Mouse (Mus musculus) midbrain, postnatal 0 days (tissue): ENCODE data around the gene Zfp593. TPM values are rescaled to one million over a fixed set of nuclear protein-coding genes. Genes with fewer than 3 reads are reported as not detected.

Experiments
- ATAC-seq: fragments of 200-750 bp; cut with Nextera tagmentation; 2 replicates; pipeline ENCODE4 v1.8.0; 2017; ENCODE audit warnings: moderate number of reproducible peaks, mild to moderate bottlenecking, moderate TSS enrichment, moderate library complexity; ENCODE audit not compliant: low FRiP score
- DNase-seq: peaks from one replicate; pipeline ENCODE4 v3.0.0-alpha.2; 2015; ENCODE audit warnings: low spot score
- H3K27ac ChIP-seq: fragments of 300-500 bp; sonication (generic); 2 replicates; pipeline ENCODE4 v1.5.1; 2014; ENCODE audit warnings: low read depth, mild to moderate bottlenecking, low read length, mixed read lengths
- H3K27me3 ChIP-seq: fragments of 300-500 bp; sonication (generic); 2 replicates; pipeline ENCODE4 v1.6.1; 2014; ENCODE audit warnings: low read length, control low read depth, mixed read lengths; ENCODE audit not compliant: insufficient read depth
- H3K36me3 ChIP-seq: fragments of 300-500 bp; sonication (generic); 2 replicates; pipeline ENCODE4 v1.6.1; 2014; ENCODE audit warnings: low read length, control low read depth, mixed read lengths; ENCODE audit not compliant: insufficient read depth
- H3K4me1 ChIP-seq: fragments of 300-500 bp; sonication (generic); 2 replicates; pipeline ENCODE4 v1.6.1; 2014; ENCODE audit warnings: mild to moderate bottlenecking, control low read depth, antibody characterized with exemption, low read length, mixed read lengths; ENCODE audit not compliant: insufficient read depth
- H3K4me2 ChIP-seq: fragments of 300-500 bp; sonication (generic); 2 replicates; pipeline ENCODE4 v1.6.1; 2014; ENCODE audit warnings: low read depth, mild to moderate bottlenecking, low read length, mixed read lengths; ENCODE audit not compliant: poor library complexity, severe bottlenecking
- H3K4me3 ChIP-seq: fragments of 300-500 bp; sonication (generic); 2 replicates; pipeline ENCODE4 v1.5.1; 2014; ENCODE audit warnings: low read depth, mild to moderate bottlenecking, low read length, moderate library complexity
- H3K9ac ChIP-seq: fragments of 300-500 bp; sonication (generic); replicated peaks from 2 replicates; pipeline ENCODE4 v1.6.1; 2014; ENCODE audit warnings: mild to moderate bottlenecking, low read length, moderate library complexity, mixed read lengths; ENCODE audit not compliant: poor library complexity, severe bottlenecking
- H3K9me3 ChIP-seq: fragments of 300-500 bp; sonication (generic); 2 replicates; pipeline ENCODE4 v1.6.1; 2016; ENCODE audit warnings: low read length, control low read depth
- CTCF ChIP-seq: IDR thresholded peaks from 2 replicates; pipeline ENCODE4 v1.5.1; 2016; ENCODE audit warnings: antibody characterized with exemption, mild to moderate bottlenecking
- WGBS: fragments of 180-500 bp; shearing (Covaris S2); extraction: QIAGEN DNeasy Blood & Tissue Kit; methylation state at CpG from one replicate; pipeline ENCODE4 v1.1.7; 2014; 5-methylcytosine and 5-hydroxymethylcytosine counted together
- polyA plus RNA-seq: library from polyadenylated mRNA; unstranded; fragments of >200 nt; fragmentation: Nextera tagmentation; extraction: Ambion mirVana; gene quantifications from 2 replicates; pipeline ENCODE4 v1.2.1, GENCODE M21; 2015
- total RNA-seq: library from RNA; depleted of rRNA; stranded (reverse); fragments of >200 nt; gene quantifications from 2 replicates; pipeline ENCODE4 v1.2.3, GENCODE M21; 2014

Zfp593 gene
- total and polyA plus RNA-seq, 2 experiments from 2014 or later = 9.2 to 15.4 TPM

DNA sequence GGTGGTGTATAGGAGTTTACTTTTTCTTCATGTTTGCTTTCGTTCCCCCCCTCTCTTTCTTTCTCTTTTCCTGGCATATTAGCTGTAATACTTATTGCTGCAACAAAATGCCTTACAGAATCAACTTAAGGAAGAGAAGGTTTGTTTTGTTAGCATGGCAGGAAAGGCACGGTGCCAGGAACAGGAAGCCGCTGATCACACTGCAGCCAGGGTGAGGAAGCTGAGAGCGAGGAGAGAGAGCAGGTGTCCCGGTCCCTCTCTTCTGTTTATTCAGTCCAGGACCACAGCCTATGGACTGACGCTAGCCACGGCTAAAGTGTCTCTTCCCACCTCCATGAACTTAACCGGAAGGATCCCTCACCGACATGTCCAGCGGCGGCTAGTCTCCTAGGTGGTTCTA lies 13.0 kb upstream of the Zfp593 start:
- no peak for TF ChIP-seq CTCF
- DNase-seq (no peak), ATAC-seq (no peak)
- Histone ChIP-seq H3K27me3 (peaks cover 15% of the 10 kb centered on the region), H3K9me3 (no peaks in the 10 kb centered on the region), H3K4me2 (no peak overlapping the region), H3K4me3 (no peak overlapping the region), H3K4me1 (no peaks in the 10 kb centered on the region), H3K9ac (no peak overlapping the region), H3K36me3 (no peaks in the 10 kb centered on the region), H3K27ac (no peak overlapping the region)
- 52% methylated on average over 11 of the region's 11 CpGs for WGBS

DNA sequence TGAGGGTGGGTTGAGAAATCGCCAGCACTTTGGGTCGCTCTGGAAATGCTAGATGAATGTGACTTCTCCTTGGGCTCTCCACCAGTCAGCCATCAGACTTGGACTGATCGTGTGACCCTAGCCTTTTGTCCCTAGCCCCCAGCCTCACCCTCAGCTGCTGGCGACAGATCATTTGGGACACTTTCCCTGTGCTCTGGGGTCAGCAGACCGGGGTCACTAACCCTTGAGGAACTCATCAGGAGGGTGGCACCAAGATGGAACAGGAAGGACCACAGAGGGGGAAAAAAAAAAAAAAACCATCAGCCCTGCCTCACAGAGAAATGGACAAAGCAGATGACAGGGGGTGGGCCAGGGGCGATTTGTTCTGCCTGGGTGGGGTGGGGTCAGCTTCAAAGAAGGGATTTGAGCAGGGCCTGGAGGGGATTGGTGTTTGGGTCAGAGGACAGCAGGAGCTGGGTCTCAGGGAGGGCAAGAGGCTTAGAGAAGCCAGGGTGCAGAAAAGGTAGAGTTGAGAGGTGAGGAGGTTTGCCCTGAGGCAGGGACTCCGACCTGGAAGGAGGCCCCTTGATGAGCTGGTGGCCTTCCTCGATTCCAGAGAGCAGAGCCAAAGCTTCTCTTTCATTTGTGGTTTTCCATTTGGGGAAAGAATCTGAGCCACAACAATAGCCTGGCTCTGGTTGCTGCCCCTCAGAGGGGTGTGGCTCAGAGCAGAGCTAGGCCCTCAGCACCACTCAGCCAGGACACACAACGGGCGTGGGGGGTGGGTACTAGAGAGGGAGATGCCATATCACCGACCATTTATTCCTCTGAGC lies 12.0 kb upstream of the Zfp593 start:
- TF ChIP-seq CTCF = no peak
- Histone ChIP-seq H3K27ac (no peak overlapping the region), H3K4me1 (no peaks in the 10 kb centered on the region), H3K36me3 (no peaks in the 10 kb centered on the region), H3K9ac (no peak overlapping the region), H3K9me3 (no peaks in the 10 kb centered on the region), H3K4me2 (no peak overlapping the region), H3K27me3 (peaks cover 23% of the 10 kb centered on the region), H3K4me3 (no peak overlapping the region)
- WGBS = 15% methylated on average over 11 of the region's 11 CpGs
- ATAC-seq (no peak), DNase-seq (no peak)

DNA sequence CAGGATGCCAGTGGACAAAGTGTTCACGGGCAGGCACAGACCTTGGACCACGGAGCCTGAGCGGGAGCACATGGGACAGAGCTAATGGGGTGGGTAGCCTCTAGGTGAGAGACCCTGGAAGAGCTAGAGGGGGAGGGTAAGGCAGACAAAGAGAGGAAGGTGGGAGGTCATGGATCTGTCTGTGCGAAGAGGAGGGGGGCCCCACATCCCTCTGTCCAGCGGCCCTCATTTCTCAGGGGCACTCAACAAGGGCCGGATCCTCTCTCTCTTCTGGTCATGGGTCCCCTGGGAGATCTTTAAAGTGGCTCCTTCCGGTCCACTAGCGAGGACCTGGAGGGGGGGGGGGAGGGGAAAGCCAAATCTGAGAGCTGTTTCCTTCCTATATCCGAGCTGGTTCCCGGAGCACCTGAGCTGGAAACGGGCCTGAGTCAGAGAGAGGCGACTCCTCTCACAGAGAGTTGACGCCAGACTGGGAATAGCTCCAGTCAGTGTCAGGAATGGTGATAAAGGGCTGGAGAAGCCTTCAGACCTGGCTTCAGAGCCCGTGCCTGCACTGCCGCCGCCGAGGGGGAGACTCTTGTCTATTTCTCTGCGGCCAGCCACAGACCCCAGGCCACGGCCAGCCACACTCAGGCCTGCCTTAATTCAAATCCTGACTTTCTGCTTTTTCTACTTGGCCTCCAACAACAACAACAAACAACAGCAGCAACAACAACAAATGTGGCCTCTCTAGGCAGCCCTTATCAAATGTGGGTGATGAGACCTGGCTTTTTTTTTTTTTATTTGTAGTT lies 11.2 kb upstream of the Zfp593 start:
- Histone ChIP-seq H3K9me3 (no peaks in the 10 kb centered on the region), H3K36me3 (no peaks in the 10 kb centered on the region), H3K27me3 (peaks cover 23% of the 10 kb centered on the region), H3K4me2 (no peak overlapping the region), H3K9ac (no peak overlapping the region; the same call in 1 of the 2 replicates), H3K4me3 (no peak overlapping the region), H3K4me1 (0 out of 2 replicates have a peak, but pooled peaks cover 4% of the 10 kb centered on the region), H3K27ac (no peak overlapping the region)
- ATAC-seq (no peak), DNase-seq (no peak)
- WGBS = 18% methylated on average over 18 of the region's 19 CpGs
- TF ChIP-seq CTCF = no peak

GRCm38 (mm10) chr4:134255854-134256253 lies 10.5 kb upstream of the Zfp593 start:
- Histone ChIP-seq H3K9ac (no peak overlapping the region), H3K4me2 (no peak overlapping the region), H3K36me3 (no peaks in the 10 kb centered on the region), H3K4me1 (0 out of 2 replicates have a peak, but pooled peaks cover 4% of the 10 kb centered on the region), H3K27me3 (peaks cover 26% of the 10 kb centered on the region), H3K4me3 (no peak overlapping the region), H3K27ac (no peak overlapping the region), H3K9me3 (no peaks in the 10 kb centered on the region)
- DNase-seq = no peak
- ATAC-seq = no peak
- WGBS = 21% methylated on average over 4 of the region's 4 CpGs
- no peak for TF ChIP-seq CTCF

GRCm38 (mm10) chr4:134254835-134255234 lies 9.4 kb upstream of the Zfp593 start:
- Histone ChIP-seq H3K4me1 (0 out of 2 replicates have a peak, but pooled peaks cover 7% of the 10 kb centered on the region), H3K27me3 (peaks cover 30% of the 10 kb centered on the region)
- DNase-seq = no peak

More at GRCm38 (mm10) chr4:134254835-134255234, 9.4 kb upstream of the Zfp593 start:
- H3K36me3 ChIP-seq = no peaks in the 10 kb centered on the region
- no peak overlapping the region for H3K9ac ChIP-seq
- no peak overlapping the region for H3K4me2 ChIP-seq
- no peak for ATAC-seq
- WGBS = 35% methylated on average over 3 of the region's 3 CpGs
- H3K9me3 ChIP-seq = no peaks in the 10 kb centered on the region
- TF ChIP-seq CTCF = no peak
- no peak overlapping the region for H3K4me3 ChIP-seq
- H3K27ac ChIP-seq = no peak overlapping the region
